Mouse (Mus musculus) liver, embryonic 14.5 days (tissue): ENCODE measurements around the gene Hmga1b.

ENCODE experiments used
- CTCF ChIP-seq: IDR thresholded peaks from 2 replicates; pipeline ENCODE4 v1.5.1; 2016; ENCODE audit warnings: antibody characterized with exemption, low read depth, control low read depth
- EP300 ChIP-seq: IDR thresholded peaks from 2 replicates; pipeline ENCODE4 v1.6.1; 2016; ENCODE audit warnings: antibody characterized with exemption, low read depth

- TF ChIP-seq EP300: no peak
- TF ChIP-seq CTCF: no peak
Measured at GRCm38 (mm10) chr11:120785145-120785544, 22.6 kb downstream of the Hmga1b start.
